Mouse (Mus musculus) olfactory bulb, adult 2 months (tissue): ENCODE measurements at regions not wholly inside any gene's neighbourhood (a gene's known extent, or its start where the extent isn't known, plus 50 kb on each side); places are given as distances from the start of the nearest gene placed in this dataset.

ENCODE experiments used
- CTCF ChIP-seq: fragments of 200-500 bp; IDR thresholded peaks from 2 replicates; pipeline ENCODE4 v1.5.1; 2012; ENCODE audit warnings: low read depth, mild to moderate bottlenecking, low read length, moderate library complexity; ENCODE audit not compliant: insufficient read depth
- POLR2A ChIP-seq: fragments of 200-500 bp; IDR thresholded peaks from 2 replicates; pipeline ENCODE4 v1.6.1; 2012; ENCODE audit warnings: mild to moderate bottlenecking, low read depth, low read length, moderate library complexity; ENCODE audit not compliant: insufficient read depth

DNA sequence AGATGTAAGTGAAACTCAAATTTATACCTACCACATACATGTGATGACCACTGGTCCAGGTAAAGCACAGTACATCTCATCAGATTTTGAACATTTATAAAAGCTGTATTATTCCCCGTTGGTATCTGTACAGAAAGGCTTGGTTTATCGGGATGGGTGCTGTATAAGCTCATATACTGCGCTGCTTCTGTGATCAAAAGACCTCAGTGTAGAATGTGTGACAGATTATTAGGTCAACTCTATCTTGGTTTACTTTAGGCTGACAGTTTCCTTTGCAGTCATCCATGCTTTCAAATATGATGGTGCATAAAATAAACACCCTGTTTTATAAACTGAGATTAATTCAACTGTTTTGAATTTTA is 185.8 kb upstream of the Emcn start:
- TF ChIP-seq CTCF (no peak), POLR2A (no peak)
